Mouse (Mus musculus): ENCODE measurements around the gene Dbx1. TPM values are rescaled to one million over a fixed set of nuclear protein-coding genes. Genes with fewer than 3 reads are reported as not detected.

Dbx1 gene
- not detected for total RNA-seq (2021)

GRCm38 (mm10) chr7:49636491-49637115 lies at the start of gene Dbx1:
Gene Dbx1, minus strand, starts transcription at chr7:49636849.
- no peak for DNase-seq
- intact Hi-C loops (cut with DNase I) = loop anchor here (5.0 kb wide), 1 partner anchor 41 kb away; no protein-coding TSS in a partner anchor

- DNase-seq = no peak
- intact Hi-C loops (cut with DNase I) = loop anchor here (5.0 kb wide), 1 partner anchor 42 kb away; the partner anchor contains the start of gene Dbx1
Measured at GRCm38 (mm10) chr7:49678826-49679377, 42.3 kb upstream of the Dbx1 start.

- no peak for DNase-seq
- intact Hi-C loops (cut with DNase I) = loop anchor here (5.0 kb wide), 1 partner anchor 41 kb away; the partner anchor contains the start of gene Dbx1
Measured at GRCm38 (mm10) chr7:49678100-49678825, 41.6 kb upstream of the Dbx1 start.

- intact Hi-C loops (cut with DNase I) = loop anchor here (5.0 kb wide), 1 partner anchor 40 kb away; the partner anchor contains the start of gene Dbx1
- DNase-seq = no peak
Measured at GRCm38 (mm10) chr7:49677166-49677565, 40.5 kb upstream of the Dbx1 start.

- no peak for DNase-seq
- intact Hi-C loops (cut with DNase I) = loop anchor here (5.0 kb wide), 1 partner anchor 39 kb away; the partner anchor contains the start of gene Dbx1
Measured at GRCm38 (mm10) chr7:49676627-49677026, 40.0 kb upstream of the Dbx1 start.

GRCm38 (mm10) chr7:49668260-49668857 lies 31.7 kb upstream of the Dbx1 start:
- intact Hi-C loops (cut with DNase I) = no loop called here
- no peak for DNase-seq

- intact Hi-C loops (cut with DNase I) = no loop called here
- DNase-seq = no peak
Measured at GRCm38 (mm10) chr7:49663575-49663974, 26.9 kb upstream of the Dbx1 start.

GRCm38 (mm10) chr7:49662492-49663026 lies 25.9 kb upstream of the Dbx1 start:
- intact Hi-C loops (cut with DNase I) = no loop called here
- no peak for DNase-seq

- no peak for DNase-seq
- intact Hi-C loops (cut with DNase I) = no loop called here
Measured at GRCm38 (mm10) chr7:49661811-49662491, 25.3 kb upstream of the Dbx1 start.

- intact Hi-C loops (cut with DNase I) = no loop called here
- no peak for DNase-seq
Measured at GRCm38 (mm10) chr7:49640709-49641305, 4.2 kb upstream of the Dbx1 start.

GRCm38 (mm10) chr7:49639864-49640708 lies 3.4 kb upstream of the Dbx1 start:
- DNase-seq = no peak
- intact Hi-C loops (cut with DNase I) = loop anchor here (5.0 kb wide), 1 partner anchor 37 kb away; no protein-coding TSS in a partner anchor

GRCm38 (mm10) chr7:49638941-49639776 lies 2.5 kb upstream of the Dbx1 start:
- intact Hi-C loops (cut with DNase I) = loop anchor here (5.0 kb wide), 1 partner anchor 38 kb away; no protein-coding TSS in a partner anchor
- DNase-seq = no peak

GRCm38 (mm10) chr7:49637851-49638663 lies 1.4 kb upstream of the Dbx1 start:
- DNase-seq = no peak
- intact Hi-C loops (cut with DNase I) = loop anchor here (5.0 kb wide), 1 partner anchor 39 kb away; no protein-coding TSS in a partner anchor

GRCm38 (mm10) chr7:49637281-49637680 lies 632 bp upstream of the Dbx1 start:
- intact Hi-C loops (cut with DNase I) = loop anchor here (5.0 kb wide), 1 partner anchor 40 kb away; no protein-coding TSS in a partner anchor
- DNase-seq = no peak

GRCm38 (mm10) chr7:49635971-49636370 lies 678 bp downstream of the Dbx1 start:
- intact Hi-C loops (cut with DNase I) = loop anchor here (5.0 kb wide), 1 partner anchor 41 kb away; no protein-coding TSS in a partner anchor
- DNase-seq = no peak

- DNase-seq = no peak
- intact Hi-C loops (cut with DNase I) = loop anchor here (5.0 kb wide), 1 partner anchor 42 kb away; no protein-coding TSS in a partner anchor
Measured at GRCm38 (mm10) chr7:49635074-49635621, 1.5 kb downstream of the Dbx1 start.

Measured in left cerebral cortex, postnatal 4 days (tissue).